Mouse (Mus musculus): Measurements from ENCODE around the gene Dhx32. TPM values are rescaled to one million over a fixed set of nuclear protein-coding genes. Genes with fewer than 3 reads are reported as not detected.
A peak's percentile ranks its signal among the peaks of the same experiment; 100 is the strongest.

Dhx32 gene
- polyA plus RNA-seq, 1 experiment from 2014 or later = 22.0 TPM

GRCm38 (mm10) chr7:133792771-133793170 is 10.2 kb upstream of the Dhx32 start:
- Histone ChIP-seq H3K4me1 (ENCODE audit: insufficient read depth, low read depth, low read length) (no peaks in the 10 kb centered on the region; the same call in 1 of the 2 replicates), H3K4me2 (replicated peaks; ENCODE audit: low read depth, low read length) (no peak overlapping the region), H3K9me3 (ENCODE audit: low read length) (no peaks in the 10 kb centered on the region), H3K27me3 (replicated peaks; ENCODE audit: insufficient read depth, low read length) (no peaks in the 10 kb centered on the region), H3K36me3 (ENCODE audit: insufficient read depth, low read length) (no peaks in the 10 kb centered on the region), H3K9ac (replicated peaks; ENCODE audit: low read depth) (no peak overlapping the region), H3K4me3 (ENCODE audit: low read depth, low read length) (no peak overlapping the region), H3K27ac (ENCODE audit: low read length) (no peak overlapping the region)
- ATAC-seq (peak; percentile 28; the same call in 1 of the 2 replicates), DNase-seq (ENCODE audit: low spot score) (peak; percentile 13)
- 42% methylated on average over 1 of the region's 1 CpGs for WGBS
- TF ChIP-seq EP300 (IDR thresholded peaks at IDR 0.05) (no peak), CTCF (IDR thresholded peaks at IDR 0.05) (no peak)

GRCm38 (mm10) chr7:133790608-133791229 is 8.2 kb upstream of the Dhx32 start:
- no peaks in the 10 kb centered on the region for H3K27me3 ChIP-seq (replicated peaks; ENCODE audit: insufficient read depth, low read length)
- H3K4me1 ChIP-seq (ENCODE audit: insufficient read depth, low read depth, low read length) = no peaks in the 10 kb centered on the region; the same call in 1 of the 2 replicates
- H3K4me3 ChIP-seq (ENCODE audit: low read depth, low read length) = no peak overlapping the region
- no peak for DNase-seq (ENCODE audit: low spot score)
- no peaks in the 10 kb centered on the region for H3K9me3 ChIP-seq (ENCODE audit: low read length)
- H3K36me3 ChIP-seq (ENCODE audit: insufficient read depth, low read length) = no peaks in the 10 kb centered on the region
- 74% methylated on average over 4 of the region's 4 CpGs for WGBS
- no peak for ATAC-seq
- no peak overlapping the region for H3K27ac ChIP-seq (ENCODE audit: low read length)
- TF ChIP-seq EP300 (IDR thresholded peaks at IDR 0.05) (no peak), CTCF (IDR thresholded peaks at IDR 0.05) (no peak)
- H3K4me2 ChIP-seq (replicated peaks; ENCODE audit: low read depth, low read length) = no peak overlapping the region
- H3K9ac ChIP-seq (replicated peaks; ENCODE audit: low read depth) = no peak overlapping the region

- ATAC-seq = no peak
- no peak for DNase-seq (ENCODE audit: low spot score)
- Histone ChIP-seq H3K27me3 (replicated peaks; ENCODE audit: insufficient read depth, low read length) (no peaks in the 10 kb centered on the region), H3K27ac (ENCODE audit: low read length) (no peak overlapping the region), H3K4me3 (ENCODE audit: low read depth, low read length) (no peak overlapping the region), H3K9ac (replicated peaks; ENCODE audit: low read depth) (no peak overlapping the region), H3K4me2 (replicated peaks; ENCODE audit: low read depth, low read length) (no peak overlapping the region), H3K4me1 (ENCODE audit: insufficient read depth, low read depth, low read length) (no peaks in the 10 kb centered on the region; the same call in 1 of the 2 replicates), H3K9me3 (ENCODE audit: low read length) (no peaks in the 10 kb centered on the region), H3K36me3 (ENCODE audit: insufficient read depth, low read length) (no peaks in the 10 kb centered on the region)
- 90% methylated on average over 4 of the region's 4 CpGs for WGBS
- no peak for TF ChIP-seq EP300 (IDR thresholded peaks at IDR 0.05)
- TF ChIP-seq CTCF (IDR thresholded peaks at IDR 0.05) = no peak
Observed at GRCm38 (mm10) chr7:133790171-133790570, 7.6 kb upstream of the Dhx32 start.

GRCm38 (mm10) chr7:133788147-133788546 is 5.6 kb upstream of the Dhx32 start:
- H3K4me3 ChIP-seq (ENCODE audit: low read depth, low read length) = no peak overlapping the region
- H3K4me1 ChIP-seq (ENCODE audit: insufficient read depth, low read depth, low read length) = no peaks in the 10 kb centered on the region
- no peak for ATAC-seq
- no peaks in the 10 kb centered on the region for H3K36me3 ChIP-seq (ENCODE audit: insufficient read depth, low read length)
- no peak overlapping the region for H3K4me2 ChIP-seq (replicated peaks; ENCODE audit: low read depth, low read length)
- no peak overlapping the region for H3K9ac ChIP-seq (replicated peaks; ENCODE audit: low read depth)
- TF ChIP-seq CTCF (IDR thresholded peaks at IDR 0.05) = no peak
- TF ChIP-seq EP300 (IDR thresholded peaks at IDR 0.05) = no peak
- H3K9me3 ChIP-seq (ENCODE audit: low read length) = no peaks in the 10 kb centered on the region
- DNase-seq (ENCODE audit: low spot score) = no peak
- H3K27ac ChIP-seq (ENCODE audit: low read length) = no peak overlapping the region
- no peaks in the 10 kb centered on the region for H3K27me3 ChIP-seq (replicated peaks; ENCODE audit: insufficient read depth, low read length)
- 56% methylated on average over 3 of the region's 3 CpGs for WGBS

- Histone ChIP-seq H3K4me1 (ENCODE audit: insufficient read depth, low read depth, low read length) (no peaks in the 10 kb centered on the region), H3K36me3 (ENCODE audit: insufficient read depth, low read length) (no peaks in the 10 kb centered on the region), H3K4me2 (replicated peaks; ENCODE audit: low read depth, low read length) (no peak overlapping the region), H3K9ac (replicated peaks; ENCODE audit: low read depth) (no peak overlapping the region), H3K27me3 (replicated peaks; ENCODE audit: insufficient read depth, low read length) (no peaks in the 10 kb centered on the region), H3K27ac (ENCODE audit: low read length) (no peak overlapping the region), H3K4me3 (ENCODE audit: low read depth, low read length) (no peak overlapping the region), H3K9me3 (ENCODE audit: low read length) (no peaks in the 10 kb centered on the region)
- no peak for TF ChIP-seq EP300 (IDR thresholded peaks at IDR 0.05)
- no peak for TF ChIP-seq CTCF (IDR thresholded peaks at IDR 0.05)
- ATAC-seq (no peak), DNase-seq (ENCODE audit: low spot score) (no peak)
- 83% methylated on average over 6 of the region's 6 CpGs for WGBS
Observed at GRCm38 (mm10) chr7:133787571-133787970, 5.0 kb upstream of the Dhx32 start.

- ATAC-seq (no peak; the same call in 1 of the 2 replicates), DNase-seq (ENCODE audit: low spot score) (peak; percentile 54)
- H3K4me1 ChIP-seq (ENCODE audit: insufficient read depth, low read depth, low read length) = peaks cover 1% of the 10 kb centered on the region; the same call in 1 of the 2 replicates
- peak overlapping the region; percentile 11 for H3K4me2 ChIP-seq (replicated peaks; ENCODE audit: low read depth, low read length)
- no peak overlapping the region for H3K9ac ChIP-seq (replicated peaks; ENCODE audit: low read depth)
- no peak overlapping the region; the same call in 1 of the 2 replicates for H3K4me3 ChIP-seq (ENCODE audit: low read depth, low read length)
- 33% methylated on average over 6 of the region's 6 CpGs for WGBS
- peak overlapping the region; percentile 73; the same call in 1 of the 2 replicates for H3K27ac ChIP-seq (ENCODE audit: low read length)
- no peaks in the 10 kb centered on the region for H3K9me3 ChIP-seq (ENCODE audit: low read length)
- TF ChIP-seq EP300 (IDR thresholded peaks at IDR 0.05) = no peak
- TF ChIP-seq CTCF (IDR thresholded peaks at IDR 0.05) = no peak
- no peaks in the 10 kb centered on the region for H3K27me3 ChIP-seq (replicated peaks; ENCODE audit: insufficient read depth, low read length)
- no peaks in the 10 kb centered on the region for H3K36me3 ChIP-seq (ENCODE audit: insufficient read depth, low read length)
Observed at GRCm38 (mm10) chr7:133781991-133782390, 535 bp downstream of the Dhx32 start.
